Mouse (Mus musculus) limb, embryonic 11.5 days (tissue): ENCODE measurements around the gene Ufd1. TPM values are rescaled to one million over a fixed set of nuclear protein-coding genes. Genes with fewer than 3 reads are reported as not detected.
A peak's percentile ranks its signal among the peaks of the same experiment; 100 is the strongest.
"Not testable (repeated sequence)": the region's sequence is repeated elsewhere in the genome, so short reads cannot be mapped to it uniquely, and the experiment has no call there.

ENCODE experiments used
- ATAC-seq: fragments of 200-750 bp; cut with Nextera tagmentation; 2 replicates; pipeline ENCODE4 v1.8.0; 2017; ENCODE audit warnings: low read depth; ENCODE audit not compliant: insufficient number of reproducible peaks, low FRiP score, low TSS enrichment
- DNase-seq: peaks from one replicate; pipeline ENCODE4 v3.0.0-alpha.2; 2015; ENCODE audit warnings: low spot score
- H3K27ac ChIP-seq: fragments of 300-500 bp; sonication (generic); replicated peaks from 2 replicates; pipeline ENCODE4 v1.5.1; 2014; ENCODE audit warnings: low read depth, mild to moderate bottlenecking, low read length
- H3K27me3 ChIP-seq: fragments of 300-500 bp; sonication (generic); 2 replicates; pipeline ENCODE4 v1.6.1; 2014; ENCODE audit warnings: mild to moderate bottlenecking, low read length, mixed read lengths; ENCODE audit not compliant: control insufficient read depth, insufficient read depth
- H3K36me3 ChIP-seq: fragments of 300-500 bp; sonication (generic); 2 replicates; pipeline ENCODE4 v1.6.1; 2014; ENCODE audit warnings: mild to moderate bottlenecking, low read length, moderate library complexity, mixed read lengths; ENCODE audit not compliant: control insufficient read depth, insufficient read depth
- H3K4me1 ChIP-seq: fragments of 300-500 bp; sonication (generic); 2 replicates; pipeline ENCODE4 v1.6.1; 2014; ENCODE audit warnings: low read length, mixed read lengths; ENCODE audit not compliant: control insufficient read depth, insufficient read depth
- H3K4me2 ChIP-seq: fragments of 300-500 bp; sonication (generic); 2 replicates; pipeline ENCODE4 v1.6.1; 2014; ENCODE audit warnings: low read depth, mild to moderate bottlenecking, moderate library complexity; ENCODE audit not compliant: severe bottlenecking
- H3K4me3 ChIP-seq: fragments of 300-500 bp; sonication (generic); 2 replicates; pipeline ENCODE4 v1.5.1; 2014; ENCODE audit warnings: low read depth, low read length
- H3K9ac ChIP-seq: fragments of 300-500 bp; sonication (generic); 2 replicates; pipeline ENCODE4 v1.6.1; 2014; ENCODE audit warnings: mild to moderate bottlenecking, low read length
- H3K9me3 ChIP-seq: fragments of 300-500 bp; sonication (generic); 2 replicates; pipeline ENCODE4 v1.6.1; 2016; ENCODE audit warnings: low read length; ENCODE audit not compliant: control insufficient read depth
- WGBS: fragments of 180-500 bp; shearing (Covaris S2); extraction: QIAGEN DNeasy Blood & Tissue Kit; methylation state at CpG from one replicate; pipeline ENCODE4 v1.1.7; 2014; 5-methylcytosine and 5-hydroxymethylcytosine counted together
- polyA plus RNA-seq: library from polyadenylated mRNA; unstranded; fragments of >200 nt; fragmentation: Nextera tagmentation; extraction: Ambion mirVana; gene quantifications from 2 replicates; pipeline ENCODE4 v1.2.1, GENCODE M21; 2014

Ufd1 gene
- polyA plus RNA-seq, 1 experiment from 2014 or later: 96.5 TPM

DNA sequence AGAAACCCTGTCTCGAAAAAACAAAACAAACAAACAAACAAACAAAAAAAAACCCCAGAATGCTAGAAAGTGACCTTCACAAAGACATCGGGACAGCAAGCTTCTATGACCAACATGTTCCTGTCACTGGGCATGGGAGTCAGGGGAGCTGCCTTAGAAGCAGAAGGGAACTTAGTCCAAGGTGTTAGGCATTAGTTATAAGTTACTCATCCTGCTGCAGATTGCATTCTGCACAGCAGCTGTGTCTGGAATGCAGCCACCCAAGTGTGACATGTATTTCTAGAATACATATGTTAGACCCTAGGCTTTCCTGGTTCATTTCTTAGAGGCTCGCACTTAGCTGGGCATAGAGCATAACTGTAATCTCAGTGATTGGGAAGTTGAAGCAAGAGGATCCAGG lies 17.1 kb downstream of the Ufd1 start:
- Histone ChIP-seq H3K27me3 (no peaks in the 10 kb centered on the region), H3K4me1 (no peaks in the 10 kb centered on the region), H3K36me3 (peaks cover 25% of the 10 kb centered on the region; the same call in 1 of the 2 replicates), H3K9me3 (no peaks in the 10 kb centered on the region), H3K27ac (no peak overlapping the region), H3K9ac (no peak overlapping the region), H3K4me3 (no peak overlapping the region), H3K4me2 (no peak overlapping the region)
- 93% methylated on average over 3 of the region's 3 CpGs for WGBS
- DNase-seq (no peak), ATAC-seq (no peak)

DNA sequence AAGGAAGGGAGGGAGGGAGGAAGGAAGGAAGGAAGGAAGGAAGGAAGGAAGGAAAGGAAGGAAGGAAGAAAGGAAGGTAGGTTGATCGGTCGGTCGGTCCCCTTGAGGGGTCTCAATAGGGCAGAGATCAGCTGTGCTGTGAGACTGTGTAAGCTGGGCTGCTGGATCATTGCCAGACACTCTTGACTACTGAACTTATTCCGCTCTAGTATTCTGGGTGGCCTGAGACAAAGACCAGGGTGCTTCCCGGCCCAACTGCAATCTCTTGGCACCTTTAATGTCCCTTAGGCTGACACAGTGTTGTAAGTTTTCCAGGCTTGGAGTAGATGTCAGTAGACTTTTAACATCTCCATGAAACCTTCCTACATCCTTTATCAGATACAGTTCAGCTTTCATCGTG lies 17.5 kb downstream of the Ufd1 start:
- ATAC-seq (no peak), DNase-seq (no peak)
- H3K9me3 ChIP-seq: no peaks in the 10 kb centered on the region
- no peaks in the 10 kb centered on the region for H3K4me1 ChIP-seq
- H3K4me3 ChIP-seq: no peak overlapping the region
- H3K27ac ChIP-seq: no peak overlapping the region
- H3K36me3 ChIP-seq: peaks cover 24% of the 10 kb centered on the region; the same call in 1 of the 2 replicates
- H3K4me2 ChIP-seq: no peak overlapping the region
- WGBS: 92% methylated on average over 6 of the region's 6 CpGs
- H3K9ac ChIP-seq: no peak overlapping the region
- no peaks in the 10 kb centered on the region for H3K27me3 ChIP-seq

DNA sequence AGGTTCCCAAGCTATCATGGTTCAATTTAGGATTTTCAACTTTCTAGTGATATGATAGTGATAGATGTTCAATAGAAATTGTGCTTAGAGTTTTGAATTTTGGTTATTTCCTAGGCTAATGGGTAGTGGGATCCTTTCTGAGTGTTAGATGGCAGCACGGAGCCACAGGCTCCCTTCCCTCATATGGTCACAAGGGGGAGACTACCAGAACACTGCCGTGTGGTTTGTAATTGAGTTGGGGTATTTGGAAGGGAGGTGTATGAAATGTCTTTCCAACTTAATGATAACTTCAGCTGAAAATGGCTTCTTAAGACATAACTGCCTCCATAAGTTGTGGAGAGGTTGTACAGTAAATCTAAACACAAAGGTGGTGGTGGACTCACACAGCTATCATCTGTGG lies 21.9 kb downstream of the Ufd1 start:
- WGBS: 82% methylated on average over 2 of the region's 2 CpGs
- ATAC-seq (no peak), DNase-seq (no peak)
- no peak overlapping the region for H3K4me2 ChIP-seq
- H3K9ac ChIP-seq: no peak overlapping the region
- H3K9me3 ChIP-seq: no peaks in the 10 kb centered on the region
- H3K4me3 ChIP-seq: no peak overlapping the region
- no peaks in the 10 kb centered on the region for H3K27me3 ChIP-seq
- H3K4me1 ChIP-seq: no peaks in the 10 kb centered on the region
- H3K27ac ChIP-seq: no peak overlapping the region
- peaks cover 13% of the 10 kb centered on the region for H3K36me3 ChIP-seq

DNA sequence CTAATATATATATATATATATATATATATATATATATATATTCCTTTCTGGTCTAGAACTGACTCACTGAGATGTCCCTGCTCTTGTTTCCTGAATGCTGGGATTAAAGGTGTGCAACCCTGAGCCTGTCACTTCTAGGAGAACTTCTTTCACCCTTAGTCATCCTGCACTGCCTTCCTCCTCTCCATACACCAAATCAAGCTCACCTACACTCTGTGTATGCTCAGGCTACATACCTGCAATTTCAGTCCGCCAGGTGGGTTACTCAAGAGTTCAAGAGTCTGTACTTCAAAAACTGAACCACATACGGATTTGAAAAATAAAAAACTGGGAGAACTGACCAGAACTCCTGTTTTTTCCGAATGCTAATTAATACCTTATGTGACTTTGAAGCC lies 24.5 kb downstream of the Ufd1 start:
- ATAC-seq (peak; percentile 49; the same call in 1 of the 2 replicates), DNase-seq (no peak)
- Histone ChIP-seq H3K27me3 (no peaks in the 10 kb centered on the region), H3K4me3 (peak overlapping the region; percentile 74), H3K9ac (no peak overlapping the region; the same call in 1 of the 2 replicates), H3K4me2 (peak overlapping the region; percentile 62), H3K4me1 (no peaks in the 10 kb centered on the region), H3K9me3 (no peaks in the 10 kb centered on the region), H3K27ac (no peak overlapping the region), H3K36me3 (peaks cover 11% of the 10 kb centered on the region)
- 23% methylated on average over 3 of the region's 3 CpGs for WGBS

DNA sequence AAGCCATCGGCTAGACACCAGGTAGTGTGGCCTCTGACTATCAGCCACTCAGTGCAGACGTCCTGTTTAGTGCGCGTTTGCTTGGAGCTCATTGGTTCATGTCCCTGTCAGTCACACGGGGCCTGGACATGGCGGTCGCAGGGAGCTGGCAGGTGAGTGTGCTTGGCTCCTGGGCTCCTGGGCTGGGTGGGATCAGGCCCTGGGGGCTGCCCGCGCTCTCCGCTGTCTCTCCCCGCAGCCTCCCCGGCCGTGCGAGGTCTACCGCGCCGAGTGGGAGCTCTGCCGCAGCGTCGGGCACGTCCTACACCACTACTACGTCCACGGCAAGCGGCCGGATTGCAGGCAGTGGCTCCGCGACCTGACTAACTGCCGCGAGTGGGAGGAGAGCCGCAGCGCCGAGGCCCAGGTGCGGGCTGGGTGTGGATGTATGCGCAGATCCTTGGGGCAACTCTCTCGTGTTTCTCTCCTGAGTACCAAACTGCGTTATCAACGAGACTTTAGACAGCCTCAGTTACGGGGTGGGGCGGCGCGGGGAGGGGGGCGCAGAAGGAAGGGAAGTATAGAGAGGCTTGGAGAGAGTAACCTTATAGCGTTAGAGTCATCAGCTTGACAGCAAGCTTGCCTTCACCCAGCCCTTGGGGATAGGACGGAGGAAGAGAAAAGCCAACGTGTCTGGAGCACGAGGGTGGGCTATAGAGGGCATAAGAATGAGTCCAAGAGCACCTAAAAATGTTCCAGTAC lies 25.1 kb downstream of the Ufd1 start, which contains the start of the genes 2510002D24Rik and Gm28539:
2510002D24Rik (plus strand) TSS at position 111 of the 741 bp plus-strand sequence.
Gm28539 (plus strand) TSS at position 117 of the 741 bp plus-strand sequence.
- Histone ChIP-seq H3K9ac (peak within 1 kb of the TSS; percentile 80), H3K27me3 (no peaks in the 10 kb centered on the region), H3K4me3 (peak within 1 kb of the TSS; percentile 74), H3K4me2 (peak within 1 kb of the TSS; percentile 62), H3K9me3 (no peaks in the 10 kb centered on the region), H3K4me1 (no peaks in the 10 kb centered on the region), H3K27ac (no peak within 1 kb of the TSS), H3K36me3 (peaks cover 11% of the 10 kb centered on the region)
- DNase-seq: peak; percentile 96
- 2% methylated on average over 46 of the region's 46 CpGs for WGBS
- ATAC-seq: peak; percentile 96

DNA sequence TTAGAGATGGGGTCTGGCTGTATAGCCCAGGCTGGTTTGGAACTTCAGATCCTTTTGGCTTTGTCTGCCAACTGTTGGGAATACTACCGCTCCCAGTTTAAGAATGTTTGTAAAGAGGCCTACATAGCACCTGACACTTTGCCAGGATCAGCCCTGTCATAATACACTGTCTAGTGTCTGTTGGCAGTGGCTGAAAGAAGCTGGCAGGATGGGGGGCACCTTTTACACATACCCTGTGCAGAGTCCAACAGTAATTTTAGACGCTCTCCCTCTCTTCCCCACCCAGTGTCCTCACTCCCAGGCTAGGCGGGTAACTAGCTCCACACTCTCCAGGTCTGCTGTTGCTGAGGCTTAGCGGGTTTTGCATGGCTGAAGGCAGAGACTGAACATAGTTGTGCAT lies 26.8 kb downstream of the Ufd1 start:
- no peak for ATAC-seq
- DNase-seq: no peak
- H3K4me3 ChIP-seq: no peak overlapping the region
- no peaks in the 10 kb centered on the region for H3K27me3 ChIP-seq
- H3K4me2 ChIP-seq: no peak overlapping the region
- H3K9ac ChIP-seq: no peak overlapping the region
- H3K4me1 ChIP-seq: no peaks in the 10 kb centered on the region
- H3K27ac ChIP-seq: no peak overlapping the region
- peaks cover 9% of the 10 kb centered on the region for H3K36me3 ChIP-seq
- no peaks in the 10 kb centered on the region for H3K9me3 ChIP-seq
- WGBS: 95% methylated on average over 4 of the region's 4 CpGs

DNA sequence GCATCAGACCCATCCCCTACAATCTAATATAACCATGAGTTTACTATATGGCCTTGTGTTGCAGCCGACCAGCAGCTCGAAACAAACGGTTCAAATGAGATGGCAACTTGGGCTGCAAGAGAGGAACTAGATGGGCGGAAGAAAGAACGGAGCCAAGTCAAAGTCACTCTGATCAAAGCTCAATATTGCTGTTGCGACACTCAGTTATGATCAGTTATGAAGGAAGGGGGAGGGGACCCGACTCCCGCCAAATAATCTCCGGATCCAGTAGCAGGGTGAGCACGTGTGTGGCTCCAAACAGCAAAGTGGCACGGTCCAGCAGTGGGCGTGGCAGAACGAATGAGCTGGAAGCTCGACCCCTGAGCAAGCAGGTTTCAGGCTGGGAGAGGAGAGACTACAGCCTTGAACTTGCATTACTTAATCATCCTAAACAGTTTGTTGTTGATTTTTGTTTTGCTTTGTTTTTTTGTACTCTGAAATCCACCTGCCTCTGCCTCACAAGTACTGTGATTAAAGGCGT lies 34.8 kb downstream of the Ufd1 start:
- Histone ChIP-seq H3K4me1 (no peaks in the 10 kb centered on the region), H3K9ac (no peak overlapping the region), H3K36me3 (no peaks in the 10 kb centered on the region), H3K9me3 (no peaks in the 10 kb centered on the region), H3K27me3 (no peaks in the 10 kb centered on the region), H3K4me2 (no peak overlapping the region), H3K27ac (no peak overlapping the region), H3K4me3 (no peak overlapping the region)
- no peak for DNase-seq
- ATAC-seq: no peak
- 85% methylated on average over 15 of the region's 15 CpGs for WGBS

DNA sequence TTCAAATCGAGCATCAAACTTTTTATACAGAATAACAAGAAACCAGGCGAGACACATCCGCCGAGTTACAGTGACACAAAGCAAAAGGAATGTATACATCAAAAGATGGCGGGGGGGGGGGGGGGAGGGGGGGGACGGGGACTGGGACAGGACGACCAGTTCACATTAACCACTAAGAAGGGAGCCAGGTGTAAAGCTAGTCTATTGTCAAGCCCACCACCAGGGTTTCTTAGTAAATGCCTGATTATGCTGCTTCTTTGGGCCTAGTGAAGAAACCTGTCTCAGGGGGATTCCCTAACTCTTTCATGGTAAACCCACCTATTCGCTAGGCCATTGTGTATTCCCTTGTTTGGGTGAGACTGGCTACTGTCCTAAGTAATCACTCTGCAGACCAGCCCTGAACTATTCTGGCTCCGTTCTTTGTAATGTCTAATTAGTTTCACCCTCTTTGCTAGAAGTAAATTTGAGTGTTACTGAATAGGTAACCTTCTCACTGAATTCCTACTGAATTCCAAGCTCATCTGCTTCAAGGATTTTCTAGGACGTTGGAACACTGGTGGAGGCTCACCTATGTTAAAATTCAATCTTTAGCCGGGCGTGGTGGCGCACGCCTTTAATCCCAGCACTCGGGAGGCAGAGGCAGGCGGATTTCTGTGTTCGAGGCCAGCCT lies 38.1 kb downstream of the Ufd1 start:
- not testable (repeated sequence) for DNase-seq, ATAC-seq, H3K36me3 ChIP-seq, H3K4me2 ChIP-seq, H3K4me3 ChIP-seq, H3K27me3 ChIP-seq, H3K4me1 ChIP-seq, H3K9me3 ChIP-seq, H3K27ac ChIP-seq, H3K9ac ChIP-seq
- 90% methylated on average over 16 of the region's 17 CpGs for WGBS
